Mouse (Mus musculus): ENCODE results near the gene Scly.

Gene Scly

GRCm38 (mm10) chr1:91324646-91325045, 26.5 kb downstream of the Scly start:
- no peak for TF ChIP-seq GATA4 (IDR thresholded peaks at IDR 0.05; ENCODE audit: insufficient replicate concordance, low read length)

GRCm38 (mm10) chr1:91325488-91326042, 27.4 kb downstream of the Scly start:
- no peak for TF ChIP-seq GATA4 (IDR thresholded peaks at IDR 0.05; ENCODE audit: insufficient replicate concordance, low read length)

DNA sequence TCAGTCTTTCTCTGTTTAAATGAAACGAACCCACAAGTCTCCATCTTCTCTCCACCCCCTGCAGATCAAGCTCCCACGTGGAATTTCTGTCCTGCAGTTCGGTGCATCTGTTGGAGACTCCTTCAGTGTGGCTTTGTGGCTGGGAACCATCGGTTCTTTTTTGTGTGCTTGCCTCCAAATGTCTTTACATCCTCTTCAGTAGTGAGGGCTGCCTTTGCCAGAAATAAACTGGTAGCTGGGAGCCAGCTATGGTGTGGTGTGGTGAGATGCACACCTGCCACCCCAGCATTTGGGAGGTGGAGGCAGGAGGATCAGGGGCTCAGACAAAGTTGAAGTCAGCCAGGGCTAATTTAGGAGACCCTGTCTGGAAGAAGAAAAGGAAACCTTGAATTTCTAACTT, 34.0 kb downstream of the Scly start:
- no peak for TF ChIP-seq GATA4 (IDR thresholded peaks at IDR 0.05; ENCODE audit: insufficient replicate concordance, low read length)

- no peak for TF ChIP-seq GATA4 (IDR thresholded peaks at IDR 0.05; ENCODE audit: insufficient replicate concordance, low read length)
These were observed 35.4 kb downstream of the Scly start for GRCm38 (mm10) chr1:91333582-91333981.

DNA sequence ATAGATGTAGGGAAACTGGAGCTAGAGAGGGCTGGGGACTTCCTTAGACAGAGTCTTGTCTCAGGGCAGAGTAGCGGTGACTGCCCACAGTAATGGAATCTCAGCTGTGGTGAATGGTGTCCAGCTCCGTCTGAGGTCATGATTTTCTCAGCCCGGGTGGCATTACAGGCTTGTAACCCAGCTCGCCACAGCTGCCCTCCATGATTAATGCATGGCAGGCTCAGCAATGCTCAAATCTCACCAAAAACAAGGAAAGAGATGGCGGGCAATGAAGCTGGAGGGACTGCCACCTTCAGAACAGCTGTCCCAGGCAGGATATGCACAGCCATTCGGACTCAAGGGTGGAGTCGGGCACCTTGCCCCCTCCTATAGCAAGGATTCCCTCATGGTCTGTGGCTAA, 39.2 kb downstream of the Scly start:
- TF ChIP-seq GATA4 (IDR thresholded peaks at IDR 0.05; ENCODE audit: insufficient replicate concordance, low read length), result no peak

GRCm38 (mm10) chr1:91344001-91344400, 45.9 kb downstream of the Scly start:
- TF ChIP-seq GATA4 (IDR thresholded peaks at IDR 0.05; ENCODE audit: insufficient replicate concordance, low read length), result no peak

- TF ChIP-seq GATA4 (IDR thresholded peaks at IDR 0.05; ENCODE audit: insufficient replicate concordance, low read length), result no peak
These were observed 47.0 kb downstream of the Scly start for GRCm38 (mm10) chr1:91344921-91345685.

DNA sequence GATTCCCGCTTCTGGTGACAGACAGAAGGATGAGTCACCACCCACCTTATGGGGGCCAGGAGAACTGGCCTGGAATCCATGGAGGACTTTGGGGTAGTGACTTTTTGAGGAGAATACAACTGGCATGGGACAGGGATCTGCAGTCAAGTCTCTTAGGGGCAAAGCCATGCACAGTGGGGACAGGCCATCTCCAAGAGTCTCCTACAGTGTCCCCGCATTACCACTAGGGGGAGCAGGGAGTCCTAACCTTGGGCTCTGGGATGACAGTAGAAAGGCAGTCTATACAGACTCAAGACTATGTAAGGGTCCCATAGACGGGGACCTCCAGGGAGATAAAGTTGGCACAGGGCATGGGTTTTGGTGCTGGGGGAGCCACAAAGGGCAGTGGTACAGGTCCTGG, 48.8 kb downstream of the Scly start:
- TF ChIP-seq GATA4 (IDR thresholded peaks at IDR 0.05; ENCODE audit: insufficient replicate concordance, low read length), result no peak

DNA sequence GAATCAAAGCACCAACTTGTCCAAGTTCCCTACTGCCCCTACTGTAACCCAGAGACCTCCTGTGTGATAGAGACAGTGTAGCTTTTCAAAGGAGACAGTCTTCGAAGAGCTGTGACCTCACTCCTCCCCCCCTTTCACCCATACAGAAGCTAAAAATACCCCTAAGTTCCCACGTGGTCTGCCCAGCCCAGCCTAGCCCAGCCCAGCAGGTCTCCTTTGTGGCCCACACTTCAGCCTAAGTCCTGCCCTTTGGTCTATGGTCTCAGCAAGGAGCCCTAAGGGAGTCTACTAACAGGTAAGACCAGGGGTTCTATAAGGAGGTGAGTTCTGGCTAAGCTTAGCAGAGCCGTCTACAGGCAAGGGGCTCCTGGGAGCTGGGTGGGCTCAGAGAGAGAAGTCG, 52.7 kb downstream of the Scly start, which contains the start of gene Klhl30:
TSS of gene Klhl30 (plus strand) at position 176 of the 400 bp plus-strand sequence.
- no peak for TF ChIP-seq GATA4 (IDR thresholded peaks at IDR 0.05; ENCODE audit: insufficient replicate concordance, low read length)

GRCm38 (mm10) chr1:91351249-91351648, 53.1 kb downstream of the Scly start:
- TF ChIP-seq GATA4 (IDR thresholded peaks at IDR 0.05; ENCODE audit: insufficient replicate concordance, low read length), result no peak

GRCm38 (mm10) chr1:91352277-91352676, 54.1 kb downstream of the Scly start:
- TF ChIP-seq GATA4 (IDR thresholded peaks at IDR 0.05; ENCODE audit: insufficient replicate concordance, low read length), result no peak

GRCm38 (mm10) chr1:91356105-91356504, 58.0 kb downstream of the Scly start:
- no peak for TF ChIP-seq GATA4 (IDR thresholded peaks at IDR 0.05; ENCODE audit: insufficient replicate concordance, low read length)

DNA sequence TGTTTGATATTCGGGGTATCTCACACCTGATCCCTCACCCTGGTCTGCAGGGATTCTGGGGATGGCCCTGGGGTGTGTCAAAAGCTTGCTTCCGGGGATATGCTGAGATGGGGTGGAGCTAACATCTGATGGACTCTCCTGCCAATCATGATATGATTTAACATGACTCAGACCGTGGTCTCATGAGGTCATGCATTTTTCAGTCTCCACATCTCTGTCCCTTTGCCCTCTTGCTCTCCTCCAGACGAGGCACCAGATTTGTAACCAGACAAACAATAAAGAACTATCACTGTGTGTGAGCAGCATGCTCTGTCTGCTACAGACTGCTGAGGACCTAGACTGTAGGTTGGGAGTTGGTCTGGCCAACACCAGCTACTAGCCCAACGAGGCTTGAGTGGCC, 64.0 kb downstream of the Scly start:
- no peak for TF ChIP-seq GATA4 (IDR thresholded peaks at IDR 0.05; ENCODE audit: insufficient replicate concordance, low read length)

DNA sequence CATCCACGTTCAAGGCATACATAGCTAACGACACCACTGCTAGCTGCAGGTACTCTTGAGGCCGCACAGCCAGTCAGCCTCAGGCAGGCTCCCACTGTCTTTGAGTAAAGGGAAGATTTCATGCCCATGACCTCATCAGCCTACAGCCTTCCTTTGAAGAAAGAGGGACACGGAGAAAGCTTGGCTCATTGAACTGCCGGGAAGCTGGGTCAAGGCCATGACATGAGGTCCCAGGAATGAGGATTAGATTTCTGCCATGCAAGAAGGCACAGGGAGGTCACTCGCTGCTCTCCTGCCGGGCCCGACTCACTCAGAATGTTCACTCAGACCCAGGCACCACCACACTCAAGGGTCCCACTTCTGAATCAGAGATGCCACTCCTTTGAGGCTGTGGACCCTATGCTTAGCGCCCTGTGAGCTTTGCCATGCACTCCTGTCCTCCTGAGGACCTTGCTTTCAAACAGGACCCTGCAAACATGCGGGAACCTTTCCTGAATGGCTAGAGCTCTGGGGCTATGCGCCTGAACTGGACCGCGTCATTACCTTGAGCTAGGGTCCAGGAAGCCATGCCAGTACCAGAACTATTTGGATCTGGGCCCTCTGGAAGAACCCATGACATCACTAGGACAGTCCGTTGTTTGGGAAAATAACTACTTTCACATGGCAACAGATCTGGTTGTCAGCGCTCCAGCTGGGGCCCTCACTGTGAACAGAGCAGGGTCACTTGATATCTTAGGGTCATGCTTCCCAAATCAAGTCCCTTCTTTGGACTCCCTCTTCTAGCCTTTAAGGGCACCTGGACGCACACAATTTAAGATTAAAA, 66.9 kb downstream of the Scly start:
- TF ChIP-seq GATA4 (IDR thresholded peaks at IDR 0.05; ENCODE audit: insufficient replicate concordance, low read length), result no peak

- no peak for TF ChIP-seq GATA4 (IDR thresholded peaks at IDR 0.05; ENCODE audit: insufficient replicate concordance, low read length)
These were observed 67.7 kb downstream of the Scly start for GRCm38 (mm10) chr1:91365816-91366214.
